Mouse (Mus musculus): ENCODE measurements around the gene Chrna1. TPM values are rescaled to one million over a fixed set of nuclear protein-coding genes. Genes with fewer than 3 reads are reported as not detected.

Gene Chrna1
- polyA plus RNA-seq, 1 experiment: not detected

DNA sequence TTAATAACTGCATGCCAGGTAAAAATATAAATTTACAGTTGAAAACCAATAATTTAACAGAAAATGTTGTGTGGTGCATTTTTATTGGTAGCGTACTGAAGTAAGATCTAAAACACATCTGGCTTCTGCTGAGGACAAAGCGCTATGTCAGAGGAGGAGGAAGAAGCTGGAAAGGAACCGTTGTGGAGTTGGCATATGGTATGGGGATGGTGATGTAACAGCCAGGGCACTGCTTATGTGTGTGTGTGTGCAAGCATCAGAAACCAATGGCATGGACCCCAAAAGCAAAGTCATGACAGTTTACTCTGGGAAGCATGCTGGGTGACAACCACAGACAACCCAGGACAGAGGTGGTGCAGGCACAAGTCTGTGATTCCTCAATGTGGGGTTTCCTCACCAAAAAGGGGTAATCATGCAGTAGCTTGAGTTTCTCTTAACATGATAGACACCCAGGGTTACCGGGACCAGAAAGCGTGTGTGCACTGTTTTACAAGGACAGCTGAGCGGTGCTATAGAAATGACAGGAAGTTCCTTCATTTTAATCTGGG lies 32.3 kb upstream of the Chrna1 start:
- no peaks in the 10 kb centered on the region for H3K27me3 ChIP-seq (ENCODE audit: control insufficient read depth, insufficient read depth, low read length, poor library complexity, severe bottlenecking)
- no peak for TF ChIP-seq POLR2A (IDR thresholded peaks at IDR 0.05; ENCODE audit: insufficient read depth, low read length)
- TF ChIP-seq CTCF (IDR thresholded peaks at IDR 0.05; ENCODE audit: low read depth, low read length): no peak
- no peak for TF ChIP-seq EP300 (IDR thresholded peaks at IDR 0.05; ENCODE audit: insufficient read depth, low read depth, low read length)
- H3K36me3 ChIP-seq (ENCODE audit: control insufficient read depth, insufficient read depth, low read length, poor library complexity, severe bottlenecking): no peaks in the 10 kb centered on the region

DNA sequence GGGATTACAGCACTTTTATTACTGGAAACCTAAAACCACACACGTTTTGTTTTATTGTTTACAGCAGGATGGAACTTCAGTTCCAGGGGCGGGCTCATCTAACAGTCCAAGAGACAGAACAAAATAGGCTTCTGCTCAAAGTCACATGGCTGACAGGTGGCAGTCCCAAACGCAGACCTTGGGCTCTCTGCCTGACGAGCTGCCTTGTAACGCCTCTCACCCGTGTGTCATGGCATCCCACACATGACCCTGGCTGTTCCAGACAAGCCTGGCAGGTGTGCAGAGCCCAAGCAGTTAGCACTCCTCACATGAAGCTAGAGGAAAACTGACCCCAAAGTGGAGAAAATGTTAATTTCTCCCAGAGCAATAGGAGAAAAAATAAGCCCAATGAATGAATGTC lies 31.7 kb upstream of the Chrna1 start:
- H3K36me3 ChIP-seq (ENCODE audit: control insufficient read depth, insufficient read depth, low read length, poor library complexity, severe bottlenecking): no peaks in the 10 kb centered on the region
- TF ChIP-seq CTCF (IDR thresholded peaks at IDR 0.05; ENCODE audit: low read depth, low read length) (no peak), EP300 (IDR thresholded peaks at IDR 0.05; ENCODE audit: insufficient read depth, low read depth, low read length) (no peak), POLR2A (IDR thresholded peaks at IDR 0.05; ENCODE audit: insufficient read depth, low read length) (no peak)
- H3K4me3 ChIP-seq (ENCODE audit: low read depth, low read length): no peak overlapping the region
- H3K9me3 ChIP-seq (replicated peaks; ENCODE audit: control insufficient read depth, insufficient read depth, low read length, poor library complexity, severe bottlenecking): no peaks in the 10 kb centered on the region
- no peaks in the 10 kb centered on the region for H3K4me1 ChIP-seq (ENCODE audit: control insufficient read depth, insufficient read depth, low read length)
- no peak overlapping the region for H3K9ac ChIP-seq (ENCODE audit: low read depth, poor library complexity, severe bottlenecking)
- no peak overlapping the region for H3K27ac ChIP-seq (ENCODE audit: insufficient read depth, low read length)
- H3K27me3 ChIP-seq (ENCODE audit: control insufficient read depth, insufficient read depth, low read length, poor library complexity, severe bottlenecking): no peaks in the 10 kb centered on the region

More for the DNA sequence above, 32.3 kb upstream of the Chrna1 start:
- Histone ChIP-seq H3K9me3 (replicated peaks; ENCODE audit: control insufficient read depth, insufficient read depth, low read length, poor library complexity, severe bottlenecking) (no peaks in the 10 kb centered on the region), H3K4me3 (ENCODE audit: low read depth, low read length) (no peak overlapping the region), H3K27ac (ENCODE audit: insufficient read depth, low read length) (no peak overlapping the region), H3K4me1 (ENCODE audit: control insufficient read depth, insufficient read depth, low read length) (no peaks in the 10 kb centered on the region), H3K9ac (ENCODE audit: low read depth, poor library complexity, severe bottlenecking) (no peak overlapping the region)

DNA sequence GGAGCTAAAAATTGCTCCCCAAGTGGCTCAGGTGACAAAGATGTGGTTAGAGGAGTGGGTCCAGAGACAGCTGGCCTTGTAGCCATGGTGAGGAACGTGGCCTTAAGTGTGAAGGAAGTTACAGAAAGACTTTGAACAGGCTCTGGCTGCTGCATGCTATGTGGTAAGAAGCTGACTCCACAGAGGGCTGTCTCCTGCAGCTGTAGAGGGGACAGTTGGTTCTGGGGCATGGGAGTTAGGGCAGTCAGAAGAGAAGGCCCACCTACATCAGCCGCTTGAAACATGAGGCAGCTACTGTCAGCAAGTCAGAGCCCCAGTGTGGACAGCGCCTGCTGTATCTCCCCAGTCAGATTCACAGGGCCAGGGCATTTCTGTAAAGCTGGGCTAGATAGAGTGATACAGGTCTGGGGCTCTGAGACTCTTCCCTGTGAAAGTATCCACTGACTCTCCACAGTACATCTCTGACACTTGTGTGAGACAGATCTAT lies 29.6 kb upstream of the Chrna1 start:
- no peaks in the 10 kb centered on the region for H3K36me3 ChIP-seq (ENCODE audit: control insufficient read depth, insufficient read depth, low read length, poor library complexity, severe bottlenecking)
- no peak overlapping the region for H3K4me3 ChIP-seq (ENCODE audit: low read depth, low read length)
- TF ChIP-seq POLR2A (IDR thresholded peaks at IDR 0.05; ENCODE audit: insufficient read depth, low read length) (no peak), EP300 (IDR thresholded peaks at IDR 0.05; ENCODE audit: insufficient read depth, low read depth, low read length) (no peak), CTCF (IDR thresholded peaks at IDR 0.05; ENCODE audit: low read depth, low read length) (no peak)
- H3K27ac ChIP-seq (ENCODE audit: insufficient read depth, low read length): no peak overlapping the region
- H3K27me3 ChIP-seq (ENCODE audit: control insufficient read depth, insufficient read depth, low read length, poor library complexity, severe bottlenecking): no peaks in the 10 kb centered on the region
- no peaks in the 10 kb centered on the region for H3K9me3 ChIP-seq (replicated peaks; ENCODE audit: control insufficient read depth, insufficient read depth, low read length, poor library complexity, severe bottlenecking)
- peaks cover 3% of the 10 kb centered on the region for H3K4me1 ChIP-seq (ENCODE audit: control insufficient read depth, insufficient read depth, low read length)
- no peak overlapping the region for H3K9ac ChIP-seq (ENCODE audit: low read depth, poor library complexity, severe bottlenecking)

DNA sequence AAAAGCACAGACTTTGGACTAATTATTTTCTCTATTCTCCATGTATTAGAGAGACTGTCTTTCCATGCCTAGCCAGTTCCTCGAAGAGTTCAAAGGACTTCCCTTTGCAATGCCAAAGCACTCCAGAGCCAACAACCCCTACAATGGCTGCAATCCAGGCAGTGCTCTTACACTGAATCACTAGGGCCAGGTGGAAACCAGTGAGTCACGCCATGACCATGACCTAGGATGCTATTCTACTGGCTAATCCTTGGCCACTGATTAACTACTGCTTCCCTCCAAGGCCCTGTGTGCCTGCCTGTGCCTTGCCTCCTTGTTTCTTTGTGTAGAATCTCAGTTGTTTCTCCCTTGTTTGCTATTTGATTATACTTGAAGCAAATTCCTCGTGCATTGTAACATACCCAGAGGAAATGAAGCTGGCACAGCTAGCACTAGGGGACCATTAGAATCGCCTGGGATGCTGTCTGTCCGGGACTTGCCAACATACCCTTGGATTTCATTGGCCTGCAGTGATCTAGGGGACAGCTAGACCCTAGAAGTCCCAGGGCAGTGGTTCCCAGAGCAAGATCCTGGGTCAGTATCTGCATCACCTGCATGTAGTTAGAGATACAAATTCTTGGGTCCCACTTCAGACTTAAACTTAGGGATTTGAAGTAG lies 29.1 kb upstream of the Chrna1 start:
- no peak overlapping the region for H3K27ac ChIP-seq (ENCODE audit: insufficient read depth, low read length)
- no peaks in the 10 kb centered on the region for H3K9me3 ChIP-seq (replicated peaks; ENCODE audit: control insufficient read depth, insufficient read depth, low read length, poor library complexity, severe bottlenecking)
- no peaks in the 10 kb centered on the region for H3K27me3 ChIP-seq (ENCODE audit: control insufficient read depth, insufficient read depth, low read length, poor library complexity, severe bottlenecking)
- H3K9ac ChIP-seq (ENCODE audit: low read depth, poor library complexity, severe bottlenecking): no peak overlapping the region
- TF ChIP-seq CTCF (IDR thresholded peaks at IDR 0.05; ENCODE audit: low read depth, low read length) (no peak), EP300 (IDR thresholded peaks at IDR 0.05; ENCODE audit: insufficient read depth, low read depth, low read length) (no peak), POLR2A (IDR thresholded peaks at IDR 0.05; ENCODE audit: insufficient read depth, low read length) (no peak)
- H3K4me3 ChIP-seq (ENCODE audit: low read depth, low read length): no peak overlapping the region
- peaks cover 3% of the 10 kb centered on the region for H3K4me1 ChIP-seq (ENCODE audit: control insufficient read depth, insufficient read depth, low read length)
- no peaks in the 10 kb centered on the region for H3K36me3 ChIP-seq (ENCODE audit: control insufficient read depth, insufficient read depth, low read length, poor library complexity, severe bottlenecking)

DNA sequence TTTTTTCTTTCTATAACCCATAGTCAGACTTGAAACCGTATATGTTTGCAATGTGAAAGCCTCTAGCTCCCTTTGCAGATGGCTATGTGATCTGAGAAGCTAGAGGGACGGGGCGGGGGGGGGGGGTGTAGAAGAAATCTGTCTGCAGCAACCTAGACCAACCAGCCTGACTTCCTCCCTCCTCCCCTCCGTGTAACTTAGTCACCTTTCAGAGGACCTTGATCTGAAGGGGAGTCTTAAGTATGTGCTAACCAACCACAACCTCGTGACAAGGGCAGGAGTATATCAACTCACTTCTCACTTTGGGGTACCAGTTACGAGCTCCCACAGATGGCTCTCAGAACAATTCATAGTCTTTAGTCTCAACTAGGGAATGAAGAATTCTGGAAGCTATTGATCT lies 28.3 kb upstream of the Chrna1 start:
- Histone ChIP-seq H3K9me3 (replicated peaks; ENCODE audit: control insufficient read depth, insufficient read depth, low read length, poor library complexity, severe bottlenecking) (no peaks in the 10 kb centered on the region), H3K36me3 (ENCODE audit: control insufficient read depth, insufficient read depth, low read length, poor library complexity, severe bottlenecking) (no peaks in the 10 kb centered on the region), H3K4me3 (ENCODE audit: low read depth, low read length) (no peak overlapping the region), H3K27ac (ENCODE audit: insufficient read depth, low read length) (no peak overlapping the region), H3K9ac (ENCODE audit: low read depth, poor library complexity, severe bottlenecking) (no peak overlapping the region), H3K4me1 (ENCODE audit: control insufficient read depth, insufficient read depth, low read length) (peaks cover 3% of the 10 kb centered on the region), H3K27me3 (ENCODE audit: control insufficient read depth, insufficient read depth, low read length, poor library complexity, severe bottlenecking) (no peaks in the 10 kb centered on the region)
- no peak for TF ChIP-seq EP300 (IDR thresholded peaks at IDR 0.05; ENCODE audit: insufficient read depth, low read depth, low read length)
- no peak for TF ChIP-seq POLR2A (IDR thresholded peaks at IDR 0.05; ENCODE audit: insufficient read depth, low read length)
- no peak for TF ChIP-seq CTCF (IDR thresholded peaks at IDR 0.05; ENCODE audit: low read depth, low read length)

DNA sequence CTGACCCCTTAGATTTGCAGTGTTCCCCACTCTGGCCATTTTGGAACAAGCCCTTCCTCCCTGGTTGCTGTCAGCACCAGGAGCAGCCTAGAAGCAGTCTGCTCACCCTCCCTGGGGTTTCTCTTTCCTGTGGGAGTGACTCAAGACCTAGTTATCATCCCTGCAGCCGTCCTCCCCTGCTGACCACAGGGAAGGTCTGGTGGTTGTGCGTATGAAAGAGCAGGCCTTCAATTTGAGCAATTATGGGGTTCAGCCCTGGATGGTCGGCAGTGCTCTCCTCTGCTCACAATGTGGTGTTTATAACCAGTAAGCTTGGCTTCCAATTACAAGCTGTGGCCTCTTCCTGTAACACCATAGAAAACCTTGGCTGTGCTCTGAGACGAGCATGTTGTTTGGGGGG lies 27.5 kb upstream of the Chrna1 start:
- no peaks in the 10 kb centered on the region for H3K9me3 ChIP-seq (replicated peaks; ENCODE audit: control insufficient read depth, insufficient read depth, low read length, poor library complexity, severe bottlenecking)
- TF ChIP-seq CTCF (IDR thresholded peaks at IDR 0.05; ENCODE audit: low read depth, low read length) (no peak), EP300 (IDR thresholded peaks at IDR 0.05; ENCODE audit: insufficient read depth, low read depth, low read length) (no peak), POLR2A (IDR thresholded peaks at IDR 0.05; ENCODE audit: insufficient read depth, low read length) (no peak)
- no peaks in the 10 kb centered on the region for H3K36me3 ChIP-seq (ENCODE audit: control insufficient read depth, insufficient read depth, low read length, poor library complexity, severe bottlenecking)
- H3K4me1 ChIP-seq (ENCODE audit: control insufficient read depth, insufficient read depth, low read length): peaks cover 3% of the 10 kb centered on the region
- H3K9ac ChIP-seq (ENCODE audit: low read depth, poor library complexity, severe bottlenecking): no peak overlapping the region
- no peaks in the 10 kb centered on the region for H3K27me3 ChIP-seq (ENCODE audit: control insufficient read depth, insufficient read depth, low read length, poor library complexity, severe bottlenecking)
- H3K27ac ChIP-seq (ENCODE audit: insufficient read depth, low read length): no peak overlapping the region
- H3K4me3 ChIP-seq (ENCODE audit: low read depth, low read length): no peak overlapping the region
